Mouse (Mus musculus): ENCODE data around the gene Psmf1.

DNA sequence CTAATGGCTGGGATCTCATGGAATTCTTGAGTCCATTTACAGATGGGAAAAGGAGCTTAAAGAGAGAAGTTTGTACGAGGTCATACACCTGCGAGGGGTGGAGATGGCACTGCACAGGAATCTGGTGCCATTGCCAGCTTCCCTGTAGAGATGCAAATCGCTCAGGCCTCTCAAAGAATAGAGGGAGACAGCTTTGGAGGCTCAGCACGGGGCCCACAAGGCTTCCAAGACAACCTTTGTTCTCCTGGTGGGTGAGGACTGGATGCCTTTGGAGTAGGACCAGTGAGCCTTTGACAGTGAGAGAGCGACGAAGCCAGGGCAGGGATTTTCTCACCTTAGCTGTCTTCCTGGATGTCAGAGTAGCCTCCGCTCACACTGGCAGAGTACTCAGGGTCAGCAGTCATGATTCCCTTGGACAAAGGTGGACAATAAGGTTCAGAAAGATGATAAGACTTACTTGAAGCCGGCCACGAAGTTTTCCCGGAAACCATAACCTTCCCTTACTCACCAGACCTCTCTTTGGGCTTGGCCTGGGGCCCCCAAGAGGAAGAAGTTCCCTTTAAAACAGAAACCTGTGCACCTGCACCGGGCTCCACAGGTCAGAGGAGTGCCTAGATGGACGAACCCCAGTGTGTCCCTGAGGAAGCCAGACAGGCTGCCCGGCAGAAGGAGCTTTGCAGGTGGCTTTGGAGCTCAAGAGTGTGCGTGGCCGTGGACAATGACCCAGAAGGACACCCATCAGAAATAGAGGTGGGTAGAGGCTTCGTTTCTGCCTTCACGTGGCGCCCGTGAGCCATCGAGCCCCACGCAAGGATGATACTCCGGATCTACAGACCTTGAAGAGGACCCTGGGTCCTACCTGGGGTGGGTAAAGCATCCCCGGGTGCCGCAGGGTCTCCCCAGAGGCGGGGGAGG, 42.5 kb downstream of the Psmf1 start, which contains the start of gene Tmem74b:
- TF ChIP-seq CTCF (IDR thresholded peaks at IDR 0.05; ENCODE audit: low read depth) (no peak), EP300 (IDR thresholded peaks at IDR 0.05; ENCODE audit: low read depth) (no peak)
